Mouse (Mus musculus) heart, embryonic 16.5 days (tissue): ENCODE data around the gene Abracl. TPM values are rescaled to one million over a fixed set of nuclear protein-coding genes. Genes with fewer than 3 reads are reported as not detected.

ENCODE experiments used
- ATAC-seq: fragments of 200-750 bp; cut with Nextera tagmentation; replicated peaks from 2 replicates; pipeline ENCODE4 v1.8.0; 2017; ENCODE audit warnings: moderate number of reproducible peaks; ENCODE audit not compliant: insufficient read depth, low FRiP score; ENCODE audit errors: extremely low read depth
- H3K27ac ChIP-seq: fragments of 300-500 bp; sonication (generic); 2 replicates; pipeline ENCODE4 v1.5.1; 2014; ENCODE audit warnings: mild to moderate bottlenecking, low read length, control low read depth, moderate library complexity
- H3K27me3 ChIP-seq: fragments of 300-500 bp; sonication (generic); 2 replicates; pipeline ENCODE4 v1.6.1; 2014; ENCODE audit warnings: low read length, mixed read lengths; ENCODE audit not compliant: control insufficient read depth, insufficient read depth
- H3K36me3 ChIP-seq: fragments of 300-500 bp; sonication (generic); 2 replicates; pipeline ENCODE4 v1.6.1; 2014; ENCODE audit not compliant: control insufficient read depth, insufficient read depth
- H3K4me1 ChIP-seq: fragments of 300-500 bp; sonication (generic); 2 replicates; pipeline ENCODE4 v1.6.1; 2014; ENCODE audit warnings: low read length, mixed read lengths; ENCODE audit not compliant: control insufficient read depth, insufficient read depth
- H3K4me2 ChIP-seq: fragments of 300-500 bp; sonication (generic); 2 replicates; pipeline ENCODE4 v1.6.1; 2014; ENCODE audit warnings: low read depth, mild to moderate bottlenecking, control low read depth, low read length
- H3K4me3 ChIP-seq: fragments of 300-500 bp; sonication (generic); 2 replicates; pipeline ENCODE4 v1.5.1; 2014; ENCODE audit warnings: mild to moderate bottlenecking, control low read depth, low read length
- H3K9ac ChIP-seq: fragments of 300-500 bp; sonication (generic); 2 replicates; pipeline ENCODE4 v1.6.1; 2014; ENCODE audit warnings: low read length, control low read depth
- H3K9me3 ChIP-seq: fragments of 300-500 bp; sonication (generic); replicated peaks from 2 replicates; pipeline ENCODE4 v1.6.1; 2016; ENCODE audit warnings: low read length; ENCODE audit not compliant: control insufficient read depth
- WGBS: fragments of 180-500 bp; shearing (Covaris S2); extraction: QIAGEN DNeasy Blood & Tissue Kit; methylation state at CpG from one replicate; pipeline ENCODE4 v1.1.7; 2014; 5-methylcytosine and 5-hydroxymethylcytosine counted together
- polyA plus RNA-seq: library from polyadenylated mRNA; unstranded; fragments of >200 nt; fragmentation: Nextera tagmentation; extraction: Ambion mirVana; gene quantifications from 2 replicates; pipeline ENCODE4 v1.2.1, GENCODE M21; 2015

Gene Abracl
- polyA plus RNA-seq, 1 experiment from 2014 or later = 167 TPM

DNA sequence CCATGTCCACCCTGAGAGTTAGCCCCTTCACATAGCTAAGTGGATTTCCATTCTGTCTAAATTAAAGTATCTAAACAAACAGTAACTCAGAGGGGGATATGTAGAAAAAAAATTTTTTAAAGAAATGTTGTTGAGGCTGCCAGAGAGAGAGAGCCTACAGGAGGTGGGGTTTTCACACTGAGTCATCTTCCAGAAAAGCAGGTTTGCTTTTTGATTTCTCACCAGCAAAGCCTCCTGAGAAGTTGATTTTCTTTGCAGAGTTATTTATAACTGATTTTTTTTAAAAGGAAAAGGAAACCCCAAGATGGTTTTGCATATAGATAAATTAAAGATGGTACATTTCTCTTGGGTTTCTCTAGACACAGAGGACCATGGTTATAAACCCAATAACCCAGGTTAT is 15.0 kb downstream of the Abracl start:
- H3K4me2 ChIP-seq = no peak overlapping the region
- H3K9me3 ChIP-seq = no peaks in the 10 kb centered on the region
- no peak overlapping the region for H3K9ac ChIP-seq
- H3K36me3 ChIP-seq = peaks cover 14% of the 10 kb centered on the region
- no peak overlapping the region for H3K27ac ChIP-seq
- H3K4me3 ChIP-seq = no peak overlapping the region
- no peaks in the 10 kb centered on the region for H3K27me3 ChIP-seq
- ATAC-seq = no peak
- peaks cover 3% of the 10 kb centered on the region for H3K4me1 ChIP-seq

DNA sequence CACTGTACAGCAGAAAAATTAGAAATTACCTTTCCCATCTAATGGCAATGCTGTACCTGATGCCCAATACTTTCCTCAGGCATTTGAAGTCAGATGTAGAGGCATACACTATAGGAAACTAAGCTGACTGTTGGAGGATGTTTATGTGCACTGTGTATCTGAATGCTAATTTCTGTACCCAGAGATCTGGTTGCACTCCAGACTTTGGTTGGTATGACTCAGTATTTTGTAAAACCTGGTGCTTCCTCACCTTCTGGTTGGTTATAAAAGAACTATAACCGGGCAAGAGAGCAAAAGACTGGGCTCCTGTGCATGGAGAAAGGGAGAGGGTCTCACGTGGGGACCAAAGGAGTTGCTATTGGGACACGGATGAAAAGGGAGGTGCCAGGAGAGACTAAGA is 15.8 kb downstream of the Abracl start:
- Histone ChIP-seq H3K4me2 (no peak overlapping the region), H3K9ac (no peak overlapping the region), H3K4me3 (no peak overlapping the region), H3K27me3 (no peaks in the 10 kb centered on the region), H3K36me3 (peaks cover 14% of the 10 kb centered on the region), H3K27ac (no peak overlapping the region), H3K4me1 (peaks cover 3% of the 10 kb centered on the region), H3K9me3 (no peaks in the 10 kb centered on the region)
- no peak for ATAC-seq
- WGBS = 86% methylated on average over 3 of the region's 3 CpGs

DNA sequence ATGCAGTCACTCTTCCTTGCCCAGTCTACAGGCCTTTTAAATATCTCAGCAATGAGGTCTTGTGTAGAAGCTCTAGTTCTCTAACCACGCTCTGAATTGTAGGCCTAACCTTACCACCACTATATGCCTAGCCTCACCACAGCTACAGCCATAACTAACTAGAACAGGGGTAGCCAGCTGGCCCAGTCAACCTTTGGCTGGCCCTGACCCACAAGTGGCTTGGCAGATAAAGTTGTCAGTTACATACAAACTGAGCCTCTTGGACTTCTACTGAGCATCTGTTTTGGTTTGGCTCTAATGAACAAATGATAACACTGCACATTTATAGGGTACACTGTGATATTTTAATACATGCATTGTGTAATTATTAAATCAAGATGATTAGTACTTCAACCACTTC is 16.3 kb downstream of the Abracl start:
- Histone ChIP-seq H3K9ac (no peak overlapping the region), H3K4me2 (no peak overlapping the region), H3K36me3 (peaks cover 12% of the 10 kb centered on the region), H3K9me3 (no peaks in the 10 kb centered on the region), H3K27ac (no peak overlapping the region), H3K27me3 (no peaks in the 10 kb centered on the region), H3K4me3 (no peak overlapping the region), H3K4me1 (peaks cover 3% of the 10 kb centered on the region)
- ATAC-seq = no peak
- 74% methylated on average over 1 of the region's 1 CpGs for whole genome bisulfite sequencing

DNA sequence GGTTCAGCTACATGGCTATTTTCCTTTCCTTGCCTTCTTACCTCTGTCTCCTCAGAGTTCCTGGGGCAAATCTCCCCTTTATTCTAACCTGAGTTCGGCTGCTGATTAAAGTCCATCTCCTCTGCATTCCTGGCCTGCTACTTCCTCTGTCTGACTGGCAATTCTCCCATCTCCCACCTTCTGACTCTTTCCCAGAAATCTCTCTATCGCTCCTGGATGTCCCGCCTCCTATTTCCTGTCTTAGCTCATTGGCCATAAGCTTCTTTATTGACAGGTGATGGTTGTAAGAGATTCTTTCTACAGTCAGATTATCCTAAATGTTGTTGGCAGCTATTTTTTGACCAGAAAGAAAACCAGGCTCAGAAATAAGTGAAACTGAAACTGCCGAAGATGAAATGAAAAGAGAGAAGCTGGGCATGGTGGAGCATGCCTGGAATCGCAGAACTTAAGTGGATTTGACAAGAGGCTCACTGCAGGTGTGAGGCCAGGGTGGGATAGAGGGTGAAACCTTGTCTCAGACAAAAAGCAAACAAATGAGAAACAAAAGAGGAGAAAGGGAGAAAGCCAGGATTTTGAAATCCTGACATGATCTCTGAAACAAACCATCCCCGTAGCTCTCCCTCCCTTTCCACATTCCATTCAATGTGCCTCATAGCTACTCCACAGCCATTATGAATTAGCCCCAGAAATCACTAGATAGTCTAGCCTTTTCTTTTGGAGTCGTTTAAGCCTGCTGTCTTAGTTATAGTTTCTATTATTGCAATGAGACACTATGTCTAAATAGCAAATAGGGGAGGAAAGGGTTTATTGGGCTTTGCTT is 17.7 kb downstream of the Abracl start:
- Histone ChIP-seq H3K4me1 (peaks cover 3% of the 10 kb centered on the region), H3K9me3 (no peaks in the 10 kb centered on the region), H3K27ac (no peak overlapping the region), H3K36me3 (peaks cover 6% of the 10 kb centered on the region), H3K4me2 (no peak overlapping the region), H3K27me3 (no peaks in the 10 kb centered on the region), H3K9ac (no peak overlapping the region), H3K4me3 (no peak overlapping the region)
- 73% methylated on average over 7 of the region's 7 CpGs for WGBS
- no peak for ATAC-seq

DNA sequence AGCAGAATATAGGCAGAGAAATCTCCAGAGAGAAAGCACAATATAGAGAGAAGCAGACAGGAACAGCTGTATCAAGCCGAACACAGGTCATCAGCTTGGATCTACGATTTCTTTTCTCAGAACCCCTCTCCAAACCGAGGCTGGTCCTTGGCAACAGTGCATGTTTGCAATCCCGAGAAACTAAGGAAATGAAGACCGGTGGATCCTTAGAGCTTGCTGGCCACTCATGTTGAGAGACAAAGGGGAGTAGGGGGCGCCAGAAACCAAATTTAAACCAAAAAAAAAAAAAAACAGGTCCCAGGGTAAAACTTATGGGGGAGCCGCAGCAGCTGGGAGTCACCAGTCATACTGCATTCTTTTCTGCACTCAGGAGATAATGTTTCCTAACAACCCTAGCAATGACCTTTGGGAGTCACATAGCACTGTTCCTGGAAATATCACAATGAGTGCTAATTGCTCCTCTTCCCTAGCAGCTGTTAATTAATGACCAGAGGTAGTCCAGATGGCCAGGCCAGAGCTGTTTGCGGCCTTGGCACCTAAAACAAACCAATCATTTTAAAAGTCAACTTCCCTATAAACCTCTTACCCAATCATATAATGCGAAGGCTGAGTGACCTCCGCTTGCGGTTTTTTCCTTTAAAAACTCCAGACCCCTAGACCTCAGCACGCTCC is 19.0 kb downstream of the Abracl start:
- H3K4me2 ChIP-seq = no peak overlapping the region
- no peak overlapping the region for H3K27ac ChIP-seq
- no peak overlapping the region for H3K4me3 ChIP-seq
- ATAC-seq = no peak
- H3K27me3 ChIP-seq = no peaks in the 10 kb centered on the region
- H3K36me3 ChIP-seq = 0 out of 2 replicates have a peak, but pooled peaks cover 3% of the 10 kb centered on the region
- H3K9me3 ChIP-seq = no peaks in the 10 kb centered on the region
- WGBS = 78% methylated on average over 12 of the region's 12 CpGs
- peaks cover 3% of the 10 kb centered on the region for H3K4me1 ChIP-seq
- H3K9ac ChIP-seq = no peak overlapping the region

DNA sequence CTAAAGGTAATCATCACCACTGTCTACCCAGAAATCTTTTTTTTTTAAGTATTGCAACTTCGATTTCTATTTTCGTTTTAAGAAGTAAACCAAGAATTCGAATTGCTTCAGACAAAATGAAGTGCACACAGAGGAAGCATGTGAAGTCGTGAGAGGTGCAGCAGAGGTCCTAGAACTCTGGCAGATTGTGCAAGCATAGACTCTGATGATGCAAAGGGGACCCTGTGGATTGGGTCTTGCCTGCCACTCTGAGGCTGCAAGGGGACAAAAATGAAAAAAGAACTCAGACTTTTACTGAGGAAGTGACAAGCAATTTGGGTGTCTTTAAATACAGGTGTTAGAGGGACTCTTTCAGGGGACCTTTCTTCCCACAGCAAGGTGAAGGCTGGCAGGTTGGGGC is 32.5 kb downstream of the Abracl start:
- Histone ChIP-seq H3K36me3 (no peaks in the 10 kb centered on the region), H3K4me1 (no peaks in the 10 kb centered on the region), H3K4me3 (no peak overlapping the region), H3K9me3 (no peaks in the 10 kb centered on the region), H3K27me3 (no peaks in the 10 kb centered on the region), H3K4me2 (no peak overlapping the region), H3K9ac (no peak overlapping the region), H3K27ac (no peak overlapping the region)
- 76% methylated on average over 4 of the region's 4 CpGs for WGBS
- no peak for ATAC-seq

DNA sequence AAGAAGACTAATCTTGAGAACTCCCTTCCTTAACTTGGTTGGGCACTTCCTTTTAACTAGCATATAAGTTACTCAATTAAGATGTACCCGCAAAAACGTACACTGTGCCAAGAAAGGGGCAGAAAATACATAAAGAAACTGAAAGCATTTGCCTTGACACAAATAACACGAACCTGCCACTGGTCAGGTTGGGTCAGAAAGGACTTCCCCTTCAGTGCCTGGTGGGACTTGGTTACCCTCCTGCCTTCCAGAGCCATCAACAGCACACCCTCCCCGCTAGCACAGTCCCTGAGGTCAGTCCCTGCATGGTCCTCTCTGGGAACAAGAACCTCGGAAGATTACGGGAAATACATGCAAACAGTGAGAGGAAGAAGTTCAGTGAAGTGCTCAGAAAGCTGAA is 34.0 kb downstream of the Abracl start:
- H3K9ac ChIP-seq = no peak overlapping the region
- no peaks in the 10 kb centered on the region for H3K36me3 ChIP-seq
- H3K27me3 ChIP-seq = no peaks in the 10 kb centered on the region
- no peaks in the 10 kb centered on the region for H3K4me1 ChIP-seq
- ATAC-seq = no peak
- H3K9me3 ChIP-seq = no peaks in the 10 kb centered on the region
- no peak overlapping the region for H3K4me2 ChIP-seq
- 73% methylated on average over 6 of the region's 6 CpGs for WGBS
- no peak overlapping the region for H3K4me3 ChIP-seq
- H3K27ac ChIP-seq = no peak overlapping the region

DNA sequence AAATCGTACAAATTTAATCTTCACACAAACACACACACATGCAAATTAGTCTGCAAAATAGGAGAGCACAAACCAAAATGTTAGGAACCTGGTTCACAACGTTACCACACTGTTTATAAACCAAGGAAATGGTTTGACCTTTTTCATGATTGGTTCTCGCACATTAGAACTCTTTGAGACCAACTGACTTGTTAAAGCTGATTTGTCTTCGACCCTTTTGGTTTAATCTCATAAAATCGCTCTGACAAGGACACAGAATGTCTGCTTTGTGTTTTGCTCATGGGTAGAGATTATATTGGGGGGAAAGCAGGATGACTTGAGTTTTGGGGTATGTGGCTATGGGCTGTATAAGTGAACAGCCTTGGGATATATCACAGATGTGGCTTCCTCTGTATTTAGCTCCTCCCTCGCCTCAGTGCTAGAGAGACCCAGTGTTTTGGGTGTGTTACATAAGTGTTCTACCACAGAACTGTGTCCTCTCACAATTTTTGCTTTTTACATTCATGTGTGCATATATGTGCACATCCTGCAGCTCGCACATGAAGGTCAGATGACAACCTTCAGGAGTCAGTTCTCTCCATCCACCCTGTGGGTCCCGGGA is 35.2 kb downstream of the Abracl start:
- Histone ChIP-seq H3K9ac (no peak overlapping the region), H3K36me3 (no peaks in the 10 kb centered on the region), H3K4me3 (no peak overlapping the region), H3K27me3 (no peaks in the 10 kb centered on the region), H3K4me1 (no peaks in the 10 kb centered on the region), H3K4me2 (no peak overlapping the region), H3K9me3 (no peaks in the 10 kb centered on the region), H3K27ac (no peak overlapping the region)
- 81% methylated on average over 8 of the region's 8 CpGs for WGBS
- ATAC-seq = no peak

DNA sequence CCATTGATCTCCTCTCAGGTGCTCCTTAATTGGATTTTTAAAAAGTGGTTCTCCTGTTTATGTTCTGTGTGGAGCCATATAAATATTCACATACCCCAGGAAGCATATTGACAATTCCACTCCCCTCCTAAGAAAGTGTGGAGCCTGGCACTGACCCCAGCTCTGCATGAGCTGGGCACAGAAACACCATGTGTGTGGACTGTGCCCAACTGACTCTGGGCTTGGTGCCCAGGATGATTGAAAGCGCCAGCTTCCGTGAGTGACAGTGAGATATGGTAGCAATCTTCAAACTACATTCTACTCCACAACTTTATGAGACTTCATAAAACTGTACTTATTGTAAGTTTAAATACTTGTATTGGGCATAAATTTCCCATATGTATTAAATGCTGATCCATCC is 39.8 kb downstream of the Abracl start:
- Histone ChIP-seq H3K9me3 (no peaks in the 10 kb centered on the region), H3K27me3 (no peaks in the 10 kb centered on the region), H3K4me2 (no peak overlapping the region), H3K36me3 (no peaks in the 10 kb centered on the region), H3K27ac (no peak overlapping the region), H3K4me3 (no peak overlapping the region), H3K9ac (no peak overlapping the region), H3K4me1 (no peaks in the 10 kb centered on the region)
- WGBS = 61% methylated on average over 2 of the region's 2 CpGs
- ATAC-seq = no peak
